Mouse (Mus musculus) lung, adult 2 months (tissue): ENCODE measurements around the gene Btbd9.

Experiments used
- CTCF ChIP-seq: fragments of 200-500 bp; IDR thresholded peaks from 2 replicates; pipeline ENCODE4 v1.5.1; 2011; ENCODE audit warnings: mild to moderate bottlenecking, low read length, control low read depth; ENCODE audit not compliant: insufficient read depth
- POLR2A ChIP-seq: fragments of 200-500 bp; IDR thresholded peaks from 2 replicates; pipeline ENCODE4 v1.6.1; 2011; ENCODE audit warnings: low read depth, mild to moderate bottlenecking, control low read depth, low read length, borderline replicate concordance; ENCODE audit errors: extremely low read depth

GRCm38 (mm10) chr17:30198422-30198821, 377.9 kb downstream of the Btbd9 start:
- no peak for TF ChIP-seq CTCF
- no peak for TF ChIP-seq POLR2A
